Mouse (Mus musculus) CH12.LX (cell line): Measurements from ENCODE around the gene Tspan12. TPM values are rescaled to one million over a fixed set of nuclear protein-coding genes. Genes with fewer than 3 reads are reported as not detected.

Experiments
- DNase-seq: peaks from one replicate; pipeline ENCODE4 v3.0.0-alpha.2; 2013; ENCODE audit errors: extremely low read depth
- H3K27ac ChIP-seq: 2 replicates; pipeline ENCODE4 v1.5.1; 2012; ENCODE audit warnings: low read depth, mild to moderate bottlenecking, control low read depth, moderate library complexity; ENCODE audit not compliant: insufficient read depth
- H3K27me3 ChIP-seq: replicated peaks from 2 replicates; pipeline ENCODE3; 2012; ENCODE audit warnings: inconsistent platforms
- H3K36me3 ChIP-seq, 2 experiments: replicated peaks in 1 of 2; 2 replicates each; pipeline versions ENCODE3 to v1.6.1; 2012; ENCODE audit warnings: inconsistent platforms in 1 of 2, low read length in 1 of 2, mild to moderate bottlenecking in 1 of 2, mixed read lengths in 1 of 2, moderate library complexity in 1 of 2; ENCODE audit not compliant: control insufficient read depth in 1 of 2, insufficient read depth in 1 of 2
- H3K4me1 ChIP-seq, 2 experiments: 2 replicates each; pipeline ENCODE4 v1.6.1; 2012; ENCODE audit warnings: inconsistent platforms in 1 of 2, moderate library complexity in 1 of 2; ENCODE audit not compliant: insufficient read depth in 2 of 2, control insufficient read depth in 1 of 2
- H3K4me2 ChIP-seq: 2 replicates; pipeline ENCODE4 v1.6.1; 2012; ENCODE audit warnings: low read depth, mild to moderate bottlenecking, control low read depth; ENCODE audit not compliant: poor library complexity, insufficient read depth, severe bottlenecking
- H3K4me3 ChIP-seq, 3 experiments: fragments of 150-350 bp in 1 of 3; sonication (generic) in 1 of 3; replicated peaks in 1 of 3; 2 replicates each; pipeline versions ENCODE3 to v1.5.1; 2011 to 2012; ENCODE audit warnings: low read depth in 2 of 3, low read length in 2 of 3, mild to moderate bottlenecking in 2 of 3, moderate library complexity in 2 of 3, control low read depth in 1 of 3, improper control_type of control experiment in 1 of 3, inconsistent platforms in 1 of 3, mixed read lengths in 1 of 3; ENCODE audit not compliant: poor library complexity in 1 of 3
- H3K79me2 ChIP-seq: replicated peaks from 2 replicates; pipeline ENCODE4 v1.6.1; 2012; ENCODE audit warnings: mild to moderate bottlenecking, moderate library complexity; ENCODE audit not compliant: control insufficient read depth, poor library complexity, insufficient read depth, severe bottlenecking; ENCODE audit errors: extremely low read depth
- H3K9ac ChIP-seq: 2 replicates; pipeline ENCODE4 v1.6.1; 2012; ENCODE audit warnings: low read depth, mild to moderate bottlenecking, control low read depth, moderate library complexity; ENCODE audit not compliant: insufficient read depth
- H3K9me3 ChIP-seq: replicated peaks from 2 replicates; pipeline ENCODE3; 2012; ENCODE audit warnings: low read length, inconsistent platforms, mixed read lengths
- BHLHE40 ChIP-seq: IDR thresholded peaks from 2 replicates; pipeline ENCODE4 v1.6.1; 2011; ENCODE audit warnings: mild to moderate bottlenecking, low read depth, low read length, improper control_type of control experiment
- CHD1 ChIP-seq: IDR thresholded peaks from 2 replicates; pipeline ENCODE4 v1.6.1; 2012; ENCODE audit warnings: low read depth, low read length, improper control_type of control experiment, inconsistent platforms
- CTCF ChIP-seq, 2 experiments: IDR thresholded peaks in 1 of 2; conservative IDR thresholded peaks in 1 of 2; 2 replicates each; pipeline ENCODE4 v1.5.1; 2011 to 2012; ENCODE audit warnings: low read depth in 2 of 2, low read length in 2 of 2, improper control_type of control experiment in 1 of 2, inconsistent platforms in 1 of 2, mild to moderate bottlenecking in 1 of 2, moderate library complexity in 1 of 2
- ELF1 ChIP-seq: IDR thresholded peaks from 2 replicates; pipeline ENCODE4 v1.6.1; 2014; ENCODE audit warnings: low read depth, mild to moderate bottlenecking, inconsistent platforms, low read length, improper control_type of control experiment
- IRF4 ChIP-seq: IDR thresholded peaks from 2 replicates; pipeline ENCODE4 v1.6.1; 2014; ENCODE audit warnings: low read depth, mild to moderate bottlenecking, inconsistent platforms, low read length, improper control_type of control experiment
- JUN ChIP-seq: IDR thresholded peaks from 2 replicates; pipeline ENCODE4 v1.6.1; 2011; ENCODE audit warnings: low read depth, mild to moderate bottlenecking, low read length, improper control_type of control experiment, moderate library complexity; ENCODE audit not compliant: insufficient read depth
- JUND ChIP-seq: conservative IDR thresholded peaks from 2 replicates; pipeline ENCODE4 v1.6.1; 2011; ENCODE audit warnings: low read depth, low read length, improper control_type of control experiment
- KAT2A ChIP-seq: IDR thresholded peaks from 2 replicates; pipeline ENCODE4 v1.6.1; 2012; ENCODE audit warnings: low read length, improper control_type of control experiment, inconsistent platforms; ENCODE audit not compliant: insufficient replicate concordance
- MXI1 ChIP-seq: IDR thresholded peaks from 2 replicates; pipeline ENCODE4 v1.6.1; 2011; ENCODE audit warnings: mild to moderate bottlenecking, low read depth, low read length, improper control_type of control experiment
- MYC ChIP-seq: IDR thresholded peaks from 2 replicates; pipeline ENCODE4 v1.6.1; 2011; ENCODE audit warnings: low read depth, mild to moderate bottlenecking, improper control_type of control experiment, low read length
- NRF1 ChIP-seq: IDR thresholded peaks from 2 replicates; pipeline ENCODE4 v1.6.1; 2014; ENCODE audit warnings: low read depth, mild to moderate bottlenecking, inconsistent platforms, low read length, improper control_type of control experiment, moderate library complexity
- RAD21 ChIP-seq: IDR thresholded peaks from 2 replicates; pipeline ENCODE4 v1.6.1; 2011; ENCODE audit warnings: low read depth, mild to moderate bottlenecking, low read length, improper control_type of control experiment, moderate library complexity
- SMC3 ChIP-seq: IDR thresholded peaks from 2 replicates; pipeline ENCODE4 v1.6.1; 2011; ENCODE audit warnings: low read depth, low read length, improper control_type of control experiment
- UBTF ChIP-seq: IDR thresholded peaks from 2 replicates; pipeline ENCODE4 v1.6.1; 2012; ENCODE audit warnings: low read depth, mild to moderate bottlenecking, inconsistent platforms, low read length, improper control_type of control experiment, moderate library complexity
- USF2 ChIP-seq: conservative IDR thresholded peaks from 2 replicates; pipeline ENCODE4 v1.6.1; 2011; ENCODE audit warnings: low read depth, low read length, improper control_type of control experiment
- ZC3H11A ChIP-seq: IDR thresholded peaks from 2 replicates; pipeline ENCODE4 v1.6.1; 2012; ENCODE audit warnings: low read depth, mild to moderate bottlenecking, inconsistent platforms, low read length, improper control_type of control experiment
- ZMIZ1 ChIP-seq: IDR thresholded peaks from 2 replicates; pipeline ENCODE4 v1.6.1; 2012; ENCODE audit warnings: low read depth, mild to moderate bottlenecking, inconsistent platforms, low read length, improper control_type of control experiment
- ZNF384 ChIP-seq: IDR thresholded peaks from 2 replicates; pipeline ENCODE4 v1.6.1; 2012; ENCODE audit warnings: low read depth, low read length, improper control_type of control experiment, inconsistent platforms
- dilution Hi-C: fragments of 300-500 bp; cut with MboI; formaldehyde crosslinking; loops from 2 replicates; pipeline ENCODE4 v1.14.3; 2020; ENCODE audit warnings: low sequenced_read_pairs; ENCODE audit not compliant: extremely low pct_unique_long_range_greater_than_20kb, extremely low pct_ligation_motif_present
- in situ Hi-C: fragments of 300-500 bp; cut with MboI; formaldehyde crosslinking; loops from 3 replicates; pipeline ENCODE4 v1.14.3; 2019; ENCODE audit warnings: low sequenced_read_pairs, low pct_ligation_motif_present, low pct_unique_long_range_greater_than_20kb, mixed read lengths
- polyA plus RNA-seq: library from polyadenylated mRNA; unstranded; fragments of >175 nt; gene quantifications from 2 replicates; pipeline ENCODE4 v1.2.1, GENCODE M21; 2012; ENCODE audit warnings: low read depth; ENCODE audit not compliant: insufficient read length
- total RNA-seq, 2 experiments: library from RNA; depleted of rRNA; stranded (reverse); fragments of 300-350 nt in 1 of 2; fragments of >200 nt in 1 of 2; gene quantifications; 2 replicates each; pipeline ENCODE4 v1.2.3; 2012 to 2014

The Tspan12 gene
- total and polyA plus RNA-seq, 3 experiments, result not detected

DNA sequence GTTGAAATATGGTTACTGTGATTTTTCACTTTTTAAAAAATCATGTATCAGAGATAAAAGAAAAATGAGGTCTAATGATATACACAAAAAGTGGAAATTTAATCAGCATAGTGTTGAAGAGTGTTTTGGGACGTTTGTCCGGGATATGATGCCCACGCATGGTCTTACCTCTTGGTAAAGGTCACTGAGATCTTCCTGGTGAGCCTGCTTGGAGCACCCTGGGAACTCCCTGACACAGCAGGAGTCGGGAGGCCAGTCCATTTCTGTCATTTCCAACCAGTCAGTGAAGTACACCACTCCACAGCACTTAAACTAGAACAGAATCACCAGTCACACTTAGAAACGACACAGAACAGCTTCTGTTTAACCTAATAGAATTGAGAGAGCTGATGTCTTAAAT lies 56.9 kb downstream of the Tspan12 start:
- dilution Hi-C loops (no loop called here), in situ Hi-C loops (loop anchor here (10.0 kb wide), 1 partner anchor 279 kb away; no protein-coding TSS in a partner anchor)
- Histone ChIP-seq H3K36me3 (no peaks in the 10 kb centered on the region), H3K27ac (no peak overlapping the region), H3K27me3 (no peaks in the 10 kb centered on the region), H3K79me2 (no peaks in the 10 kb centered on the region), H3K9ac (no peak overlapping the region), H3K4me1 (0 out of 4 replicates have a peak, but pooled peaks cover 0 to 2% of the 10 kb centered on the region in 2 experiments), H3K4me2 (no peak overlapping the region), H3K4me3 (no peak overlapping the region), H3K9me3 (no peaks in the 10 kb centered on the region)
- DNase-seq, result no peak
- no peak for TF ChIP-seq MYC
- no peak for TF ChIP-seq NRF1
- no peak for TF ChIP-seq MXI1
- no peak for TF ChIP-seq IRF4
- no peak for TF ChIP-seq JUN
- TF ChIP-seq ELF1, result no peak
- TF ChIP-seq ZC3H11A, result no peak
- TF ChIP-seq ZMIZ1, result no peak
- TF ChIP-seq UBTF, result no peak
- no peak for TF ChIP-seq JUND
- TF ChIP-seq CHD1, result no peak

DNA sequence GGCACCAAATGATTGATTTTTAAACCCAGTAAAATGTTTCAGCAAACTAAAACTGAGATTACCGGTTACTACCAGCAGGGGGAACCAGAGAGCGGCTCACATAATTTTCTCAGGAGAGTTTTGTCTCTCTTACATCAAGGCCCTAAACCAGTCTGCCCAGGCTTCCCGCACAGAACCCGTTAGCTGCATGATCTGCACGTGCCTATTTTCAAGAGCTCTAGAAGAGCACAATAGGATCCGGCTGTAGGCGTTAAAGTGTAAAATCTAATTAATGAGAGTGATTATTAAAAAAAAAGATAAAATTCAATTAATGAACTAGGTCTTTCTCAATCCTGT lies 57.3 kb downstream of the Tspan12 start:
- Histone ChIP-seq H3K27ac (no peak overlapping the region), H3K4me2 (no peak overlapping the region), H3K4me1 (0 out of 4 replicates have a peak, but pooled peaks cover 0 to 2% of the 10 kb centered on the region in 2 experiments), H3K9me3 (no peaks in the 10 kb centered on the region), H3K9ac (no peak overlapping the region), H3K36me3 (no peaks in the 10 kb centered on the region), H3K79me2 (no peaks in the 10 kb centered on the region), H3K27me3 (no peaks in the 10 kb centered on the region), H3K4me3 (no peak overlapping the region)
- DNase-seq, result peak; percentile 66
- in situ Hi-C loops (loop anchor here (10.0 kb wide), 1 partner anchor 280 kb away; no protein-coding TSS in a partner anchor), dilution Hi-C loops (no loop called here)
- TF ChIP-seq RAD21, result peak; percentile 74
- no peak for TF ChIP-seq MYC
- no peak for TF ChIP-seq ELF1
- TF ChIP-seq SMC3, result peak; percentile 71
- TF ChIP-seq BHLHE40, result peak; percentile 94
- TF ChIP-seq ZNF384, result peak; percentile 32; the same call in 1 of the 2 replicates
- TF ChIP-seq KAT2A, result no peak
- TF ChIP-seq CTCF (conservative IDR thresholded peaks at IDR 0.05 in 1 of 2, IDR thresholded peaks at IDR 0.05 in 1 of 2; ENCODE audit: low read depth in 2 of 2, low read length in 2 of 2), result peak; percentile 54 to 83
- no peak for TF ChIP-seq USF2
- peak; percentile 36 for TF ChIP-seq ZC3H11A
